Mouse (Mus musculus) forebrain, postnatal 0 days (tissue): ENCODE measurements around the gene AW011738. TPM values are rescaled to one million over a fixed set of nuclear protein-coding genes. Genes with fewer than 3 reads are reported as not detected.

Experiments used
- ATAC-seq: fragments of 200-750 bp; cut with Nextera tagmentation; 2 replicates; pipeline ENCODE4 v1.8.0; 2017; ENCODE audit warnings: mild to moderate bottlenecking, moderate library complexity
- DNase-seq: peaks from one replicate; pipeline ENCODE4 v3.0.0-alpha.2; 2015
- H3K27ac ChIP-seq: fragments of 300-500 bp; sonication (generic); 2 replicates; pipeline ENCODE4 v1.5.1; 2014; ENCODE audit warnings: low read depth, mild to moderate bottlenecking, antibody characterized with exemption, low read length, moderate library complexity, mixed read lengths
- H3K27me3 ChIP-seq: fragments of 300-500 bp; sonication (generic); 2 replicates; pipeline ENCODE4 v1.6.1; 2014; ENCODE audit warnings: mild to moderate bottlenecking, low read length, mixed read lengths; ENCODE audit not compliant: insufficient read depth
- H3K36me3 ChIP-seq: fragments of 300-500 bp; sonication (generic); 2 replicates; pipeline ENCODE4 v1.6.1; 2014; ENCODE audit warnings: mild to moderate bottlenecking, moderate library complexity; ENCODE audit not compliant: insufficient read depth
- H3K4me1 ChIP-seq: fragments of 300-500 bp; sonication (generic); 2 replicates; pipeline ENCODE4 v1.6.1; 2014; ENCODE audit warnings: antibody characterized with exemption; ENCODE audit not compliant: insufficient read depth
- H3K4me2 ChIP-seq: fragments of 300-500 bp; sonication (generic); 2 replicates; pipeline ENCODE4 v1.6.1; 2014; ENCODE audit warnings: low read depth, mild to moderate bottlenecking, moderate library complexity
- H3K4me3 ChIP-seq: fragments of 300-500 bp; sonication (generic); 2 replicates; pipeline ENCODE4 v1.5.1; 2014; ENCODE audit warnings: low read depth, low read length, mixed read lengths
- H3K9ac ChIP-seq: fragments of 300-500 bp; sonication (generic); 2 replicates; pipeline ENCODE4 v1.6.1; 2014; ENCODE audit warnings: mild to moderate bottlenecking
- H3K9me3 ChIP-seq: fragments of 300-500 bp; sonication (generic); 2 replicates; pipeline ENCODE4 v1.6.1; 2016; ENCODE audit warnings: low read length
- CTCF ChIP-seq: sonication (generic); IDR thresholded peaks from 2 replicates; pipeline ENCODE4 v1.5.1; 2016; ENCODE audit warnings: antibody characterized with exemption, control low read depth, low read depth
- WGBS: fragments of 180-500 bp; shearing (Covaris S2); extraction: QIAGEN DNeasy Blood & Tissue Kit; methylation state at CpG from one replicate; pipeline ENCODE4 v1.1.7; 2014; 5-methylcytosine and 5-hydroxymethylcytosine counted together
- polyA plus RNA-seq: library from polyadenylated mRNA; unstranded; fragments of >200 nt; fragmentation: Nextera tagmentation; extraction: Ambion mirVana; gene quantifications from 2 replicates; pipeline ENCODE4 v1.2.1, GENCODE M21; 2015
- total RNA-seq: library from RNA; depleted of rRNA; stranded (reverse); fragments of >200 nt; gene quantifications from 2 replicates; pipeline ENCODE4 v1.2.3, GENCODE M21; 2014

Gene AW011738
- total and polyA plus RNA-seq, 2 experiments from 2014 or later = 3.4 to 5.7 TPM

- DNase-seq (no peak), ATAC-seq (no peak)
- H3K36me3 ChIP-seq = peaks cover 18% of the 10 kb centered on the region
- H3K9me3 ChIP-seq = no peaks in the 10 kb centered on the region
- H3K4me1 ChIP-seq = peaks cover 70% of the 10 kb centered on the region
- 85% methylated on average over 5 of the region's 5 CpGs for WGBS
- H3K9ac ChIP-seq = peak overlapping the region; percentile 35; the same call in 1 of the 2 replicates
- peak overlapping the region; percentile 47 for H3K4me3 ChIP-seq
- peak overlapping the region; percentile 87 for H3K4me2 ChIP-seq
- no peaks in the 10 kb centered on the region for H3K27me3 ChIP-seq
- H3K27ac ChIP-seq = no peak overlapping the region
- no peak for TF ChIP-seq CTCF
Observed at GRCm38 (mm10) chr4:156183747-156184146, 19.4 kb upstream of the AW011738 start.

- TF ChIP-seq CTCF = no peak
- H3K4me2 ChIP-seq = peak overlapping the region; percentile 87
- H3K9ac ChIP-seq = peak overlapping the region; percentile 74
- H3K27me3 ChIP-seq = no peaks in the 10 kb centered on the region
- H3K9me3 ChIP-seq = no peaks in the 10 kb centered on the region
- ATAC-seq = no peak
- peak overlapping the region; percentile 86; the same call in 1 of the 2 replicates for H3K27ac ChIP-seq
- peak overlapping the region; percentile 47 for H3K4me3 ChIP-seq
- 64% methylated on average over 7 of the region's 7 CpGs for WGBS
- DNase-seq = no peak
- H3K36me3 ChIP-seq = peaks cover 11% of the 10 kb centered on the region; the same call in 1 of the 2 replicates
- H3K4me1 ChIP-seq = peaks cover 75% of the 10 kb centered on the region
Observed at GRCm38 (mm10) chr4:156184291-156184954, 18.7 kb upstream of the AW011738 start.

GRCm38 (mm10) chr4:156185456-156185949, 17.6 kb upstream of the AW011738 start:
- DNase-seq (peak; percentile 63), ATAC-seq (peak; percentile 40)
- H3K4me1 ChIP-seq = peaks cover 74% of the 10 kb centered on the region

GRCm38 (mm10) chr4:156185950-156186850, 16.9 kb upstream of the AW011738 start:
- Histone ChIP-seq H3K9ac (peak overlapping the region; percentile 74), H3K36me3 (peaks cover 13% of the 10 kb centered on the region; the same call in 1 of the 2 replicates), H3K4me1 (peaks cover 68% of the 10 kb centered on the region), H3K27me3 (no peaks in the 10 kb centered on the region), H3K9me3 (no peaks in the 10 kb centered on the region), H3K4me2 (peak overlapping the region; percentile 87), H3K27ac (peak overlapping the region; percentile 86), H3K4me3 (peak overlapping the region; percentile 47)
- DNase-seq (peak; percentile 80), ATAC-seq (peak; percentile 81)
- TF ChIP-seq CTCF = peak; percentile 45
- 3% methylated on average over 31 of the region's 31 CpGs for WGBS

More at GRCm38 (mm10) chr4:156185456-156185949, 17.6 kb upstream of the AW011738 start:
- 33% methylated on average over 13 of the region's 13 CpGs for WGBS
- Histone ChIP-seq H3K27ac (peak overlapping the region; percentile 86), H3K9ac (peak overlapping the region; percentile 74), H3K36me3 (peaks cover 6% of the 10 kb centered on the region; the same call in 1 of the 2 replicates), H3K27me3 (no peaks in the 10 kb centered on the region), H3K9me3 (no peaks in the 10 kb centered on the region), H3K4me2 (peak overlapping the region; percentile 87), H3K4me3 (peak overlapping the region; percentile 47)
- no peak for TF ChIP-seq CTCF

GRCm38 (mm10) chr4:156188162-156188810, 14.8 kb upstream of the AW011738 start:
- Histone ChIP-seq H3K27ac (peak overlapping the region; percentile 64), H3K4me1 (peaks cover 50% of the 10 kb centered on the region), H3K36me3 (peaks cover 25% of the 10 kb centered on the region; the same call in 1 of the 2 replicates), H3K9ac (no peak overlapping the region), H3K4me2 (no peak overlapping the region), H3K4me3 (no peak overlapping the region), H3K9me3 (no peaks in the 10 kb centered on the region), H3K27me3 (no peaks in the 10 kb centered on the region)
- ATAC-seq = no peak
- 24% methylated on average over 5 of the region's 5 CpGs for WGBS
- 0 out of 2 replicates have a peak, but pooled peaks have one; percentile 5 for TF ChIP-seq CTCF
- DNase-seq = no peak

- no peak for TF ChIP-seq CTCF
- peak; percentile 24 for ATAC-seq
- no peak overlapping the region for H3K4me2 ChIP-seq
- 5% methylated on average over 6 of the region's 6 CpGs for WGBS
- peaks cover 25% of the 10 kb centered on the region; the same call in 1 of the 2 replicates for H3K36me3 ChIP-seq
- peak overlapping the region; percentile 64 for H3K27ac ChIP-seq
- H3K27me3 ChIP-seq = no peaks in the 10 kb centered on the region
- H3K9ac ChIP-seq = 0 out of 2 replicates have a peak overlapping the region, but pooled peaks have one; percentile 14
- H3K9me3 ChIP-seq = no peaks in the 10 kb centered on the region
- H3K4me1 ChIP-seq = peaks cover 45% of the 10 kb centered on the region
- peak; percentile 56 for DNase-seq
- H3K4me3 ChIP-seq = no peak overlapping the region
Observed at GRCm38 (mm10) chr4:156188811-156189323, 14.2 kb upstream of the AW011738 start.
